Mouse (Mus musculus) lung, embryonic 16.5 days (tissue): ENCODE measurements around the gene 3110082J24Rik. TPM values are rescaled to one million over a fixed set of nuclear protein-coding genes. Genes with fewer than 3 reads are reported as not detected.

ENCODE experiments used
- ATAC-seq: fragments of 200-750 bp; cut with Nextera tagmentation; 2 replicates; pipeline ENCODE4 v1.8.0; 2017; ENCODE audit warnings: low read depth, mild to moderate bottlenecking, moderate library complexity
- H3K27ac ChIP-seq: fragments of 300-500 bp; sonication (generic); 2 replicates; pipeline ENCODE4 v1.5.1; 2014; ENCODE audit warnings: mild to moderate bottlenecking, control low read depth, low read length
- H3K27me3 ChIP-seq: fragments of 300-500 bp; sonication (generic); 2 replicates; pipeline ENCODE4 v1.6.1; 2014; ENCODE audit warnings: low read depth, low read length, mixed read lengths; ENCODE audit not compliant: control insufficient read depth, insufficient read depth
- H3K36me3 ChIP-seq: fragments of 300-500 bp; sonication (generic); 2 replicates; pipeline ENCODE4 v1.6.1; 2014; ENCODE audit warnings: low read length; ENCODE audit not compliant: control insufficient read depth, insufficient read depth
- H3K4me1 ChIP-seq: fragments of 300-500 bp; sonication (generic); replicated peaks from 2 replicates; pipeline ENCODE4 v1.6.1; 2014; ENCODE audit warnings: low read length, mixed read lengths; ENCODE audit not compliant: control insufficient read depth, insufficient read depth
- H3K4me2 ChIP-seq: fragments of 300-500 bp; sonication (generic); 2 replicates; pipeline ENCODE4 v1.6.1; 2014; ENCODE audit warnings: low read depth, low read length, control low read depth
- H3K4me3 ChIP-seq: fragments of 300-500 bp; sonication (generic); 2 replicates; pipeline ENCODE4 v1.5.1; 2014; ENCODE audit warnings: mild to moderate bottlenecking, low read length, control low read depth
- H3K9ac ChIP-seq: fragments of 300-500 bp; sonication (generic); 2 replicates; pipeline ENCODE4 v1.6.1; 2014; ENCODE audit warnings: low read length, control low read depth
- H3K9me3 ChIP-seq: fragments of 300-500 bp; sonication (generic); 2 replicates; pipeline ENCODE4 v1.6.1; 2016; ENCODE audit warnings: low read length; ENCODE audit not compliant: control insufficient read depth
- WGBS: fragments of 180-500 bp; shearing (Covaris S2); extraction: QIAGEN DNeasy Blood & Tissue Kit; methylation state at CpG from one replicate; pipeline ENCODE4 v1.1.7; 2014; 5-methylcytosine and 5-hydroxymethylcytosine counted together
- polyA plus RNA-seq: library from polyadenylated mRNA; unstranded; fragments of >200 nt; fragmentation: Nextera tagmentation; extraction: Ambion mirVana; gene quantifications from 2 replicates; pipeline ENCODE4 v1.2.1, GENCODE M21; 2015

3110082J24Rik gene
- polyA plus RNA-seq, 1 experiment from 2014 or later = not detected

DNA sequence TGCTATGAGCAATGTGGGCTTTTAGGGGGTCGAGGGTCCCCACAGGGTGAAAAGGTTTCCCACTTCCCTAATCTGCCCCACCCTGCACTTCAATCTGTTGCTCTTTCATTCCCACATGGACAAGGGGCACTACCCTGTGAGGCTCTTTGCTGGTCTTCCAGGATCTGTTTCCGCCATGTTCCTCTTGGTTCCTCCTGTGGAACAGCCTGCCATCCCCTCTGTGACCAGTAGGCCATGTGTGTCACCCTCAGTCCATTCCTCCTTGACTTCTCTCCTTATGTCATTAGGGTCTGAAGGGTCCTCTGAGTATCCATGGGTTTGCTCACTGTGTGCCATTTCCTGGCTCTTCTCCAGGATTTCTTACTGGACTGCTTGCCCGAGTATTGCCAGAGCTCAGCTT is 5.9 kb upstream of the 3110082J24Rik start:
- Histone ChIP-seq H3K4me1 (peaks cover 22% of the 10 kb centered on the region), H3K36me3 (peaks cover under 1% of the 10 kb centered on the region; the same call in 1 of the 2 replicates), H3K9me3 (no peaks in the 10 kb centered on the region), H3K27ac (no peak overlapping the region), H3K9ac (no peak overlapping the region), H3K27me3 (peaks cover 58% of the 10 kb centered on the region), H3K4me3 (no peak overlapping the region), H3K4me2 (no peak overlapping the region)
- ATAC-seq = no peak
- 67% methylated on average over 3 of the region's 3 CpGs for WGBS

DNA sequence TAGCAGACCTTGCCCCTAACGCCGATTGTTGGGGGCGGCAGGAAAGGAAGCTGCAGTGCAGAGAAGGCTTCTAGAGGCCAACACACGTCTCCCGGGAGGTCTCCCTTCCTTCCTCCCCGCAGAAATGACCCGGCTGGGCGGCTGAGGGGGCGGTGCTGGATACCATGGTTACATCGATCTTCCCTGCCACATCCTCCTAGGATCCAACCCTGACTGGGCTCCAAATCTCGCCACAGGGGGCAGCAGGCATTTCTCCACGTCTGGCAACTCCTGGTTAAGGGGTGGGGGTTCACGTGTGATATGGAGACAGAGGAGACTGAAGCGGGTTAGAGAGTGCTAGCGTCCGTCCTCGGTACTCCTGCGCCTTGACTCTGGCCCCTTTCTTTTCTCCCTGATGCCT is 5.2 kb upstream of the 3110082J24Rik start:
- no peak overlapping the region for H3K27ac ChIP-seq
- H3K27me3 ChIP-seq = peaks cover 65% of the 10 kb centered on the region
- H3K4me1 ChIP-seq = peaks cover 22% of the 10 kb centered on the region
- peak; percentile 35 for ATAC-seq
- peak overlapping the region; percentile 57 for H3K4me2 ChIP-seq
- peak overlapping the region; percentile 32 for H3K4me3 ChIP-seq
- H3K36me3 ChIP-seq = no peaks in the 10 kb centered on the region
- H3K9ac ChIP-seq = peak overlapping the region; percentile 41
- 3% methylated on average over 18 of the region's 18 CpGs for WGBS
- H3K9me3 ChIP-seq = no peaks in the 10 kb centered on the region

DNA sequence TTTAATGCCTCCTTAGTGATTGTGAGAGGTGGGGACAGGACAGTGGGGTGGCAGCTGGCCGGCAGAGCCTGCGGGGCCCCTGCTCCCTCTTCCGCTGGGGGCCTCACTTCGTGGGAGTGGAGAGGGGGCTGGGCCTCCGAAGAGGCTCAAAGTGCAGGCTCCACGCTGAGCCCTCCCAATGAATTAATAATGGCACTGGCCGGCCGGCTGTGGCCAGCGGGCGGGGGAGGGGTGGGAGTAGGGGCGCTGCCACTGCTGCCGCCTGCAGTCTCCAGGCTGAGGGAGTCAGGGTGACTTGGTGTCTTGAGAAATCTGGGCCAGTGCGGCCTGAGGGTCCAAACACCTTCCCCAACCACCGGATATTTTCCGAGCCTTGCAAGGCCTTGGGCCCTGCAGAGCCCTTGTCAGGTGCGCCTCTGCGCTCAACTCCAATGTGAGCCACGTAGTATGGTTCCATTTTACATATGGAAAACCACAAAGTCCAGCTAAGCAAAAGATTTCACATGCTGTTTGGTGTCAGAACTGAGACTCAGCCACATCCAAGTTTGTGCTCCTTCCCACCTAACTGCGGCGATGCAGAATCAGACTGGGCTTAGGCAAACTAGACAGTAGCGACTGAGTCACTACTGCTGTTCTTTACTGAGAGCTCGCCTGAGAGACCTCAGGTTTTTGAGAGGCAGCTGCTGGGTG is 4.6 kb upstream of the 3110082J24Rik start:
- ATAC-seq = no peak

GRCm38 (mm10) chr5:30109899-30110298 is 4.0 kb upstream of the 3110082J24Rik start:
- Histone ChIP-seq H3K9ac (no peak overlapping the region), H3K9me3 (no peaks in the 10 kb centered on the region), H3K36me3 (no peaks in the 10 kb centered on the region), H3K4me1 (peaks cover 29% of the 10 kb centered on the region), H3K4me3 (no peak overlapping the region), H3K27me3 (peaks cover 70% of the 10 kb centered on the region), H3K4me2 (no peak overlapping the region), H3K27ac (no peak overlapping the region)
- 64% methylated on average over 2 of the region's 2 CpGs for WGBS
- no peak for ATAC-seq

More for the DNA sequence above, 4.6 kb upstream of the 3110082J24Rik start:
- H3K27me3 ChIP-seq = peaks cover 65% of the 10 kb centered on the region
- H3K4me3 ChIP-seq = peak overlapping the region; percentile 32
- no peaks in the 10 kb centered on the region for H3K9me3 ChIP-seq
- 11% methylated on average over 20 of the region's 22 CpGs for WGBS
- H3K36me3 ChIP-seq = no peaks in the 10 kb centered on the region
- H3K27ac ChIP-seq = no peak overlapping the region
- H3K4me1 ChIP-seq = peaks cover 24% of the 10 kb centered on the region
- H3K9ac ChIP-seq = no peak overlapping the region
- peak overlapping the region; percentile 57 for H3K4me2 ChIP-seq

- no peak for ATAC-seq
- Histone ChIP-seq H3K9ac (no peak overlapping the region), H3K27me3 (peaks cover 72% of the 10 kb centered on the region), H3K27ac (no peak overlapping the region), H3K4me3 (no peak overlapping the region), H3K4me1 (peaks cover 23% of the 10 kb centered on the region), H3K4me2 (no peak overlapping the region), H3K9me3 (no peaks in the 10 kb centered on the region), H3K36me3 (no peaks in the 10 kb centered on the region)
- WGBS = 70% methylated on average over 6 of the region's 6 CpGs
These were observed 2.3 kb upstream of the 3110082J24Rik start for GRCm38 (mm10) chr5:30108233-30108632.

GRCm38 (mm10) chr5:30107611-30108041 is 1.7 kb upstream of the 3110082J24Rik start:
- H3K9me3 ChIP-seq = no peaks in the 10 kb centered on the region
- H3K27me3 ChIP-seq = peaks cover 68% of the 10 kb centered on the region
- 11% methylated on average over 5 of the region's 5 CpGs for WGBS
- no peak overlapping the region for H3K9ac ChIP-seq
- no peak overlapping the region for H3K27ac ChIP-seq
- ATAC-seq = no peak
- H3K4me3 ChIP-seq = no peak overlapping the region
- H3K4me1 ChIP-seq = peaks cover 23% of the 10 kb centered on the region
- no peaks in the 10 kb centered on the region for H3K36me3 ChIP-seq
- no peak overlapping the region for H3K4me2 ChIP-seq

- Histone ChIP-seq H3K27me3 (peaks cover 64% of the 10 kb centered on the region), H3K4me3 (no peak overlapping the region), H3K27ac (no peak overlapping the region), H3K9me3 (no peaks in the 10 kb centered on the region), H3K4me2 (no peak overlapping the region), H3K36me3 (no peaks in the 10 kb centered on the region), H3K9ac (no peak overlapping the region), H3K4me1 (peaks cover 23% of the 10 kb centered on the region)
- no peak for ATAC-seq
- 8% methylated on average over 7 of the region's 7 CpGs for WGBS
These were observed 1.3 kb upstream of the 3110082J24Rik start for GRCm38 (mm10) chr5:30107186-30107585.

GRCm38 (mm10) chr5:30106756-30107155 is 870 bp upstream of the 3110082J24Rik start:
- H3K27ac ChIP-seq = no peak overlapping the region
- no peak for ATAC-seq
- H3K27me3 ChIP-seq = peaks cover 61% of the 10 kb centered on the region
- WGBS = 28% methylated on average over 2 of the region's 2 CpGs
- H3K9me3 ChIP-seq = no peaks in the 10 kb centered on the region
- no peaks in the 10 kb centered on the region for H3K36me3 ChIP-seq
- H3K4me2 ChIP-seq = no peak overlapping the region
- peaks cover 23% of the 10 kb centered on the region for H3K4me1 ChIP-seq
- no peak overlapping the region for H3K4me3 ChIP-seq
- H3K9ac ChIP-seq = no peak overlapping the region

DNA sequence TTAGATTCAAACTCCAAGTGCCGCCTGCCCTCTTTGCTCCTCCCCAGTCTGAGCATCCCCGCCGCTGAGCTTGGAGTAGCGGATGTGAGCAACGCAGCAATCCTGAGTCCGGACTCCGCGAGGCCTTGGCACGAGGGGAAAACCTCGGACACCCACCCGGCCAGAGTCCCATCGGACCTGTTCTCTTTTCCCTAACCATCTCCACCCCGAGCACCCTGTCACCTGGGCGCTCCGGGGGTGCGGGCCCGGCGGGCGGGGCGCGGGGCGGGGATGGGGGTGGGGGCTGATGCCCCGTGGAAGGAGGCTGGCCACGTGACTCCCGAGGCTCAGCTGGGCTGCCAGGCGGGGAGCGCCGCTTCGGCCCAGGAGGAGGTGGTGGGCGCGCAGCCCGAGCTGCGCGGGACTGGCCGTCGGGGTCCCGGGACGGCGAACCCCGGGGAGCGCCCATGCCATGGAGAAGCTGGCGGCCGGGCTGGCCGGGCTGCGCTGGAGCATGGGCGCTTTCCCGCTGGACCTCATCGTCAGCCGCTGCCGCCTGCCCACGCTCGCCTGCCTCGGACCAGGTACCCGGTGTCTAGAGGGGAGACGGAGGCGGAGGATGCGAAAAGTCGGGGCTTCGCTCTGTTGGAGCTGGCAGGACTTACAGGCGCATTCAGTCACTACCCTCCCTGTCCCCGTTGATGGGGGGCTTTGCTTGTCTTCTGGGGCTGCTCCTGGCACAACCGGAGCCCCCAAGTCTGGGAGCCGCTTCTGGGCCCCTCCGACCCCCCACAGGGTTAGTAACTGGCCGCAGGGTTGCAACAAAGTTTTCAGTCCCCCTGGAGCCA is 832 bp downstream of the 3110082J24Rik start, which contains the start of gene Garem2:
Gene Garem2, plus strand, starts transcription at position 321 of the 827 bp plus-strand sequence.
- Histone ChIP-seq H3K9ac (peak within 1 kb of the TSS; percentile 49), H3K27ac (no peak within 1 kb of the TSS), H3K9me3 (no peaks in the 10 kb centered on the region), H3K27me3 (peaks cover 49% of the 10 kb centered on the region), H3K4me1 (peaks cover 10% of the 10 kb centered on the region), H3K36me3 (no peaks in the 10 kb centered on the region), H3K4me2 (peak within 1 kb of the TSS; percentile 95), H3K4me3 (peak within 1 kb of the TSS; percentile 54)
- ATAC-seq = peak; percentile 61
- 1% methylated on average over 56 of the region's 65 CpGs for WGBS
